Mouse (Mus musculus): ENCODE results near the gene Enpep.
A peak's percentile ranks its signal among the peaks of the same experiment; 100 is the strongest.

The Enpep gene

DNA sequence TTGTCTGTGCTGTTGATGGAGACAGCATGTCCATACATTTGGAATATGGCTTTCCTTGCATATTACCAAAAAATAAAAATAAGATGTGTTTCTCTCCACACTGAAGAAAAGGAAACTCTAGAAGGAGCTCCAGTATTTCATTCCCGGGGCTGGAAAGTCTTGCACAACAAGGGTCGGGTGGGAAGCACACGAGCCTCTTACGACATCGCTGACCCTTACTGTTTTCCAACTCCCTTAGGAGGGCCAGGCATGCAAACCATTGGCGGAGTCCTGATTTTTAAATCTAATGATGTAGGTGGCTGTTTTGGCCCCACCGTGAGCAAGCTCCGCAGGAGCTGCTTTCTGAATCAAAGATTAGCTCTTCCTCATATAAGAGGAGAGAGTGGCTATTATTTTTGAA, 20.6 kb downstream of the Enpep start:
- DNase-seq (ENCODE audit: low spot score) = no peak

DNA sequence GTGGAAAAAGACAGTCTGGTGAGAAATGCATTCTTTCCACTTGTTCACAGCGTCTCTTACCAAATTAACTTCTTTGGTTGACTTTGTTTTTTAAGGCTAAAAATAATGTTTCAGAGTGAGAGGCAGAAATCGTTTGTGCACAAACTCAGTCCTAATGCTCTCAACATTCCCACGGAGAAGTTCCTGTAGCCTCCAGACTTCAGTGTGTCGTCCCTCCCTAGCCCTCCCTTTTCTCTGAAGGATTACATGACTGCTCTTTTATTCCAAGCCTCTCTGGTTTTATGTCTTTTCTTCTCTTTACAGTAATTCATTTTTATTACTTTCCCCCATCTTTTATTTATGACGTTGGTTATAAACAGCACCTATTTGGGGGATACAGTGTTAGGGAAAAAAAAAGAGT, 22.6 kb downstream of the Enpep start:
- no peak for DNase-seq (ENCODE audit: low spot score)

DNA sequence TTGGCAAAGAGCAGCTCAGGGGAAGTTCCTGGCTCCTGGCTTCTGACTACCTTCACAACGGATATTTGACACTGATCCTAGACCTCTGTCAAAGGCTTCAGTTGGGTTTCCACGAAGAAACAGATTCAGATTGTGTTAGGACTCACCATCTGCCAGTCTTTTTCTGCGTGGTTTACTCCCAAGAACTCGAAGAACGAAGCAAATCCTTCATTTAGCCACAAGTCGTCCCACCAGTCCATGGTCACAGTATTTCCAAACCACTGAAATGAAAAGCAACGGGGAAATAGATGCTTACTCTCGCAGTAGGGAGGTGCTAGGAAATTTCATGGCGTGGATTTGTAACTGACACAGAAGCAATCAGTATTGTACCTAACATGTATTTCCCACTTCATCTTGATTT, 23.6 kb downstream of the Enpep start:
- no peak for DNase-seq (ENCODE audit: low spot score)

DNA sequence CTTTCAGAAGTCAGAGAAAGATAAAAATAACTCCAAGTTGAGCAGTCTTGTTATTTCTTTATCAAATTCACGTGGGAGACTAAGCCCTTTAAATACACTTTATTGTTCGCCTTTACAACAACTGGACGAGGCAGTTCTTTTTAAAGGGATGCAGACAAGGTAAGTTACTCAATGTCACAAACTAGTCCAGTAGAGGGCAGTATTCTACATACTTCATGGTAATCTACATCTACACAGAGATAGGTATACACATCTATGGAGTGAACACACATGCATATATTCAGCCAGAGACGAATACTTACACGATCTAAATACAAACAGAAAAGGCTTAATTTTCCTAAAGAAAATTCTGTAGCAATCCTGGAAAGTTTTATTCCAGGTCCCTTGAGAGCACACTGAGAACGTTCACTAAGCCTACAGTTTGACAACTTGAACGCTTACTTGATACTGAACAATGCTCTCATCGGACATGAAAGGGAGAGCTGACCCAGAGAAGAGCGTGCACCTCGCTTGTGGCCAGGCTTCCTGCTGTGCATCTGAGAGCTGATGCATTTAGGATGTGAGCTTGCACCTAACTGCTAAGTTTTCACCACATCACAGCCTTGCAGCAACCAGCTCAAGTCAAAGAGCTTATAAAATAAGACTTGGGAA, 24.3 kb downstream of the Enpep start:
- peak; percentile 25 for DNase-seq (ENCODE audit: low spot score)

- DNase-seq (ENCODE audit: low spot score) = peak; percentile 8
Measured at GRCm38 (mm10) chr3:129303941-129304340, 28.6 kb downstream of the Enpep start.

GRCm38 (mm10) chr3:129299874-129300273, 32.6 kb downstream of the Enpep start:
- DNase-seq (ENCODE audit: low spot score) = peak; percentile 15

- DNase-seq (ENCODE audit: low spot score) = no peak
Measured at GRCm38 (mm10) chr3:129298606-129299005, 33.9 kb downstream of the Enpep start.

DNA sequence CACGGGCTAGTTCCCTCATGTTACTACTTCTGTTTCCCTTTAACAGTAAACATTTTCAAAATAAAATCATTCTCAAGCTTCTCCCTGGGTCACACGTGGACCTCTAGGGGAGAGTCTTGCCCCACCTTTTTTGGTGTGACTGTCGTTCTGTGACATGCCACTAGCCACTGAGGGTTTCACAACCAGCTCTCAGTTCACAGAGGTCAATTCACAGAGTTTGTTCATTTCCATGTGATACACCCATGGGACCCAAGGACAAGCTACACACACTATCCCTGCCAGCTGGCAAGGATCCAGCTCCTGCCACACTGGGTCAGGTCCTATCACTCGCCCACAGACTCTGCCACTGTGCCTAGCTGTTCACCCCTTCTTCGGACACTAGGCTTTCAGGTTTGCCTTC, 35.5 kb downstream of the Enpep start:
- no peak for DNase-seq (ENCODE audit: low spot score)

- no peak for DNase-seq (ENCODE audit: low spot score)
Measured at GRCm38 (mm10) chr3:129295883-129296282, 36.6 kb downstream of the Enpep start.

DNA sequence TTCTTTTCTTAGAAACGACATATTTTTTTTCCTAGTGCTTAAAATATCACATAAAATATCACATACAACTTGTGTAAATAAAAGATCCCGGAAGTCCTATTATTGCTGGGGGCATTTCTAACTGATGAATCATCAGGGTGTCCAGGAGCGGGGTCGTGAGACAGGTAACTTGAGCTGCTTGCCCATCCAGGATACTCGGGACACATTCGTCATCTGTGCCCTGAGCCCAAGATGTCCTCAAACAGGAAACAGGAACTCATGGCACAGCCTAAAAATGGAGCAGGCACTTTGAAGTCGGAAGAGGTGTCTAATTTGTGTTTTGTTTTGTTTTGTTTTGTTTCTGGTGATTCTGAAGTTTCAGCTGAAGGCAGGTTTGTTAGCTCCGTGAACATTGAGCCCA, 43.0 kb downstream of the Enpep start:
- DNase-seq (ENCODE audit: low spot score) = no peak

- DNase-seq (ENCODE audit: low spot score) = no peak
Measured at GRCm38 (mm10) chr3:129287140-129287539, 45.4 kb downstream of the Enpep start.

GRCm38 (mm10) chr3:129286426-129286825, 46.1 kb downstream of the Enpep start:
- no peak for DNase-seq (ENCODE audit: low spot score)

- DNase-seq (ENCODE audit: low spot score) = no peak
Measured at GRCm38 (mm10) chr3:129284326-129284725, 48.2 kb downstream of the Enpep start.

DNA sequence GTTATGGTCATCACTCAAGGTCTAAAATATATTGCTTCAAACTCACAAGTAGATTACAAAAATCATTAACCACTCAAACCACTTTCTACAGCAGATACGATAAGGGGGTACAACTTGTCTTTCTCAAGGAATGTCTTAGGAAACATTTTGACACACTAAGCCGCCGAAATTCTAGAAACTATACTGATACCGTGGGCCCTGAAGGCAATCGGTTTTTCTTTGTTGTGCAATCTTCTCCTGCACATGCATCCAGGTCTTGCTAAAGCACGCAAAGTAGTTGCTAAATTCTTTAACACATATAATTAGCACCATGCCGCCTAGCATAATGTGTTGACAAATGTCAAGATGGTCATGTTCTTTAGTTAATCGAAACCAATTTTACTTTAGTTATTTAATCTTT, 53.1 kb downstream of the Enpep start:
- DNase-seq (ENCODE audit: low spot score) = no peak

GRCm38 (mm10) chr3:129273156-129273831, 59.2 kb downstream of the Enpep start:
- DNase-seq (ENCODE audit: low spot score) = no peak

GRCm38 (mm10) chr3:129270044-129270443, 62.5 kb downstream of the Enpep start:
- no peak for DNase-seq (ENCODE audit: low spot score)

DNA sequence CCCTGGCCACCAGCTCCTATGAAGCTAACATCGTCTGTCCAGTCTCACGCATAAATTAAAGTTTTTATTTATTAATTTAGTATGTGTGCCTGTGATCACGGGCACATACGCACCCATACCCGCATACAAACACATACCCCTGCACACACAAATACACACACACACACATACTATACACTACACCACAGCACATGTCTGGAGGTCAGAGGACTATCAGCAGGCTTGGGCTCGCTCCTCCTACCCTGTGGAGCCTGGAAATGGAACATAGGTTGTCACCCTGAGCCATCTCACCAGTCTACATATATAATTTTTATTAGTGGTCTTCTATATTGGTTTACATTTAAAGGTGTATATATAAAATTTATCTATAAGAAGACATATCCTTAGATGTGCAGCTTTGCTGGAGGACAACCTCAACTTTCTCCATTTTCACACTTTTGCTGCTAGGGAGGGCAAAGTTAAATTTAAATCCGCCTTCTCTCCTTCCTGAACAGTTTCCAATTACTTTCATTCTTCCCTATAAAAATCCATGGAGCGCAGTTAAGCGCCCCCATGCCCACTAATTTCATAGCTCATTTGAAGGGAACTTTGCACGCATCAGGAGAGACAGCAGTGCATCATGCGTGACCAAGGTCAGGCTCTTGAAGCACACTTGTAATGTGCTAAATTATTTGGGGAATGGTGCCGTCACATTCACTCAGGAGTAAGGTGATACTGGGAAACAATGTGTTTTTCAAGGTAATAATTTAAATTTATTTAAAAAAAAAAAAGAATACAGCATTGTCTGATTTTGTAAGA, 63.4 kb downstream of the Enpep start:
- no peak for DNase-seq (ENCODE audit: low spot score)

DNA sequence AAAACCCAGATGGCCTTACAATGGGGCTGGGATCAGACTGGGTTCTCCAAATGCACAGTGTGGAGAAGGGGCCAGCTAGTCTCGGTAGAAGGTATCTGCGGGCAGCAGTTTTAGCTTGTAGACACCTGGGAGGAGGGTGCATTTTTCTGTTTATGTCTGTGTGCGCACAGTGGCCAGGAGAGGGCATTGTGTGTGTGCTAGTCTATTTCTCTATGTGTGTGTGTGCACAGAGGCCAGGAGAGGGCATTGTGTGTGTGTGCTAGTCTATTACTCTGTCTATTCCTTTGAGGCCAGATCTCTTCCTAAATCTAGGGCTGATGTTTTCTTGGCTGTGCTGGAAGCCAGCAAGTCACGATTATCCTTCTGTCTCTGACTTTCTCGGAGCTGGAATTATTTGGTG, 74.0 kb downstream of the Enpep start:
- DNase-seq (ENCODE audit: low spot score) = no peak

GRCm38 (mm10) chr3:129256766-129257165, 75.8 kb downstream of the Enpep start:
- no peak for DNase-seq (ENCODE audit: low spot score)

GRCm38 (mm10) chr3:129256283-129256682, 76.2 kb downstream of the Enpep start:
- DNase-seq (ENCODE audit: low spot score) = no peak

DNA sequence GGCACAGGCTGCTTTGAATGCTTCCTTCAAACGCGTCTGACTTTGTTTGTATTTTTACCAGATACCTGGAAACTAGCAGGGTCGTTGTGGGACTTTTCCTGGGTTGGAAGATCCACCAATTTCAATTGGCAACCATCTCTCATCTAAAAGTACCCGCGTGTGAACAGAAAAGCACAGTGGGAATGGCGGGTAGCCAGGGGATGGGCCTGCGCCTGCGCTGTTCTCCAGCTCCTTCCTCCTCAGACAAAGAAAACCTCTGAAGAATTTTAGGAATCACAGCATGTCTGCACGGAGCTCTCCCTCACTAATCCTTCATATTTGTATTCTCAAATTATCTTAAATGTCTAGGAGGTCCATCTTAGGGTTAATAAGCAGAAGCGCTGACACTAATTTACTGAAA, 78.3 kb downstream of the Enpep start:
- no peak for DNase-seq (ENCODE audit: low spot score)

DNA sequence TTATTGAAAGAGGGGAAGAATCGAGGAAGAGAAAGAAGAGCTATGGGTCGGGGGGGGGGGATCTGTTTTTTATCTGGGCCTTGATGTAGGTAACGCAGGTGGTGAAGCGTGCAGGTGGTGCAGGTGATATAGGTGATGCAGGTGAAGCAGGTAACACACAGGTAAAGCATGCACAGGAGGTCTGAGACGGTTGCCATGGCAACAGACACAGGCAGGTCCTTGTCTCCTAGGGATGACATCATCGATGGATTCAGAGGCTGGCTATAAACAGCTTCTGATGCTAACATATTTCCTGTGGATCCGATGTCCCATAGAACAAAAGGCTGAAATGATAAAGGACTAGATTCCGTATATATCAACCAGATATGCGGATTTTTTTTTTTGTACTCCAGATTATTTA, 81.5 kb downstream of the Enpep start:
- no peak for DNase-seq (ENCODE audit: low spot score)

DNA sequence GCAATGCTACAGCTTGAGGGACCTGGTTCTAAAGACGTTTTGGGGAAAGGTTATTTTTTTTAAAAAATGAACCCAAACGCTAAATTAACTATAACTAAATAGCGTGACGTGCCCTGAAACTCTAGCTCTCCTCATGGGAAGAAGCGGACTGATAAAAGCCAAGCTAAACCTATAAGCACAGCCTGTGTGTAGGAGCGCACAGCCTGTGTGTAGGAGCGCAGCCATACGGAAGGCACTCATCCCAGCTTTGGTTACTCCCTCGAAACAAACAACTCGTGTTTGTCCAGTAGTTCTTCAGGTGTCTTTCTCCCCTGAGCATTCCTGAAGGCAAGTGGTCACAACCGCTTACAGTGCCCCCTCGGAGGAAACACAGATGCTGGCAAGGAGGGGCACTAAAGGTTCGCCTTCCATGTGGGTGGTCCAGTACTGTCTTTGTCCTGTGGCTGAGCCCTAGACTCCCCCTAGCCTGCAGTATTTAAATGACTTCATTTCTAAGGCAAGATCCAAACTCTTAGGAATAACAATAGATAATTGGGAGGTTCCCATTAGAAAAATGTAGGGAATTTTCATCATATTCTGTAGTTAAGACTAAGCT, 93.8 kb downstream of the Enpep start:
- no peak for DNase-seq (ENCODE audit: low spot score)

Data from c-Kit-positive CD71-positive TER-119-positive erythroid progenitor cells, embryonic 14.5 days (primary cell).